Mouse (Mus musculus) liver, embryonic 14.5 days (tissue): ENCODE measurements around the gene Rufy3. TPM values are rescaled to one million over a fixed set of nuclear protein-coding genes. Genes with fewer than 3 reads are reported as not detected.
"Not testable (repeated sequence)": the region's sequence is repeated elsewhere in the genome, so short reads cannot be mapped to it uniquely, and the experiment has no call there.

Experiments used
- ATAC-seq: fragments of 200-750 bp; cut with Nextera tagmentation; 2 replicates; pipeline ENCODE4 v1.8.0; 2017; ENCODE audit warnings: moderate number of reproducible peaks, mild to moderate bottlenecking, moderate library complexity; ENCODE audit not compliant: insufficient read depth
- DNase-seq, 3 experiments: peaks; one replicate each; pipeline ENCODE4 v3.0.0-alpha.2; 2012 to 2013; ENCODE audit warnings: low read depth in 3 of 3, low spot score in 3 of 3
- H3K27ac ChIP-seq: fragments of 300-500 bp; sonication (generic); 2 replicates; pipeline ENCODE4 v1.5.1; 2014; ENCODE audit warnings: moderate library complexity, mild to moderate bottlenecking, control low read depth, inconsistent platforms
- H3K27me3 ChIP-seq: fragments of 300-500 bp; sonication (generic); 2 replicates; pipeline ENCODE4 v1.6.1; 2014; ENCODE audit warnings: mild to moderate bottlenecking, low read length, moderate library complexity; ENCODE audit not compliant: control insufficient read depth, insufficient read depth
- H3K36me3 ChIP-seq: fragments of 300-500 bp; sonication (generic); replicated peaks from 2 replicates; pipeline ENCODE4 v1.6.1; 2014; ENCODE audit warnings: low read depth; ENCODE audit not compliant: control insufficient read depth, insufficient read depth
- H3K4me1 ChIP-seq, 2 experiments: fragments of 200-500 bp in 1 of 2; fragments of 300-500 bp in 1 of 2; sonication (generic) in 1 of 2; replicated peaks; 2 replicates each; pipeline ENCODE4 v1.6.1; 2012 to 2014; ENCODE audit warnings: antibody characterized with exemption in 1 of 2, inconsistent platforms in 1 of 2, low read length in 1 of 2; ENCODE audit not compliant: control insufficient read depth in 2 of 2, insufficient read depth in 2 of 2
- H3K4me2 ChIP-seq: fragments of 300-500 bp; sonication (generic); 2 replicates; pipeline ENCODE4 v1.6.1; 2014; ENCODE audit warnings: low read depth, mild to moderate bottlenecking, control low read depth, moderate library complexity
- H3K4me3 ChIP-seq, 2 experiments: fragments of 200-500 bp in 1 of 2; fragments of 300-500 bp in 1 of 2; sonication (generic) in 1 of 2; 2 replicates each; pipeline ENCODE4 v1.5.1; 2012 to 2014; ENCODE audit warnings: low read depth in 2 of 2, low read length in 2 of 2, mild to moderate bottlenecking in 2 of 2, control low read depth in 1 of 2, inconsistent platforms in 1 of 2, moderate library complexity in 1 of 2; ENCODE audit not compliant: insufficient read depth in 1 of 2
- H3K9ac ChIP-seq: fragments of 300-500 bp; sonication (generic); replicated peaks from 2 replicates; pipeline ENCODE4 v1.6.1; 2014; ENCODE audit warnings: mild to moderate bottlenecking, control low read depth, moderate library complexity
- H3K9me3 ChIP-seq: fragments of 300-500 bp; sonication (generic); 2 replicates; pipeline ENCODE4 v1.6.1; 2016; ENCODE audit warnings: low read length, mixed read lengths; ENCODE audit not compliant: control insufficient read depth
- CTCF ChIP-seq: IDR thresholded peaks from 2 replicates; pipeline ENCODE4 v1.5.1; 2016; ENCODE audit warnings: antibody characterized with exemption, low read depth, control low read depth
- EP300 ChIP-seq: IDR thresholded peaks from 2 replicates; pipeline ENCODE4 v1.6.1; 2016; ENCODE audit warnings: antibody characterized with exemption, low read depth
- WGBS: fragments of 180-500 bp; shearing (Covaris S2); extraction: QIAGEN DNeasy Blood & Tissue Kit; methylation state at CpG from one replicate; pipeline ENCODE4 v1.1.7; 2014; ENCODE audit not compliant: insufficient replicate concordance; 5-methylcytosine and 5-hydroxymethylcytosine counted together
- polyA plus RNA-seq, 2 experiments: library from polyadenylated mRNA; depleted of rRNA in 1 of 2; stranded (reverse) in 1 of 2; unstranded in 1 of 2; fragments of >200 nt; fragmentation: Nextera tagmentation in 1 of 2; extraction: Ambion mirVana in 1 of 2; gene quantifications; 2 replicates each; pipeline versions ENCODE4 v1.2.1 to v1.2.3; 2012 to 2014

Gene Rufy3
- polyA plus RNA-seq, 2 experiments = 3.5 to 4.1 TPM

GRCm38 (mm10) chr5:88540845-88541244 lies 24.0 kb upstream of the Rufy3 start:
- no peaks in the 10 kb centered on the region for H3K36me3 ChIP-seq
- TF ChIP-seq CTCF (no peak), EP300 (no peak)
- no peak for DNase-seq

GRCm38 (mm10) chr5:88542651-88543282 lies 22.1 kb upstream of the Rufy3 start:
- H3K27me3 ChIP-seq = no peaks in the 10 kb centered on the region
- H3K36me3 ChIP-seq = no peaks in the 10 kb centered on the region
- TF ChIP-seq EP300 (no peak), CTCF (peak; percentile 54; the same call in 1 of the 2 replicates)
- H3K4me3 ChIP-seq = no peak overlapping the region
- no peak for DNase-seq
- no peak overlapping the region for H3K9ac ChIP-seq
- no peak for ATAC-seq
- no peak overlapping the region for H3K4me2 ChIP-seq
- H3K4me1 ChIP-seq = no peaks in the 10 kb centered on the region
- 44% methylated on average over 5 of the region's 5 CpGs for WGBS
- no peaks in the 10 kb centered on the region for H3K9me3 ChIP-seq
- H3K27ac ChIP-seq = no peak overlapping the region

More at GRCm38 (mm10) chr5:88540845-88541244, 24.0 kb upstream of the Rufy3 start:
- no peak overlapping the region for H3K9ac ChIP-seq
- H3K4me3 ChIP-seq = no peak overlapping the region
- H3K27me3 ChIP-seq = no peaks in the 10 kb centered on the region
- H3K4me1 ChIP-seq = no peaks in the 10 kb centered on the region
- no peak overlapping the region for H3K4me2 ChIP-seq
- H3K27ac ChIP-seq = no peak overlapping the region
- no peaks in the 10 kb centered on the region for H3K9me3 ChIP-seq
- no peak for ATAC-seq

- H3K9ac ChIP-seq, H3K27me3 ChIP-seq, H3K4me3 ChIP-seq, H3K4me2 ChIP-seq, H3K4me1 ChIP-seq, H3K27ac ChIP-seq, DNase-seq, ATAC-seq, H3K36me3 ChIP-seq, H3K9me3 ChIP-seq: not testable (repeated sequence)
- 59% methylated on average over 1 of the region's 1 CpGs for WGBS
These were observed 20.4 kb upstream of the Rufy3 start for GRCm38 (mm10) chr5:88544411-88544810.

GRCm38 (mm10) chr5:88545536-88545935 lies 19.3 kb upstream of the Rufy3 start:
- ATAC-seq (no peak), DNase-seq (no peak)
- Histone ChIP-seq H3K4me3 (no peak overlapping the region), H3K36me3 (no peaks in the 10 kb centered on the region), H3K9ac (no peak overlapping the region), H3K9me3 (no peaks in the 10 kb centered on the region), H3K27ac (no peak overlapping the region), H3K4me1 (no peaks in the 10 kb centered on the region), H3K4me2 (no peak overlapping the region), H3K27me3 (no peaks in the 10 kb centered on the region)
- 73% methylated on average over 7 of the region's 7 CpGs for WGBS
- TF ChIP-seq CTCF (no peak), EP300 (no peak)

- DNase-seq = no peak
- 1% methylated on average over 29 of the region's 29 CpGs for WGBS
- TF ChIP-seq EP300 (no peak), CTCF (no peak)
- peak; percentile 63 for ATAC-seq
- Histone ChIP-seq H3K36me3 (no peaks in the 10 kb centered on the region), H3K4me3 (peak overlapping the region; percentile 85 to 99), H3K27ac (peak overlapping the region; percentile 60), H3K27me3 (no peaks in the 10 kb centered on the region), H3K9ac (peak overlapping the region; percentile 70), H3K4me2 (peak overlapping the region; percentile 68), H3K4me1 (peaks cover 9 to 16% of the 10 kb centered on the region in 2 experiments), H3K9me3 (no peaks in the 10 kb centered on the region)
These were observed 11.4 kb upstream of the Rufy3 start for GRCm38 (mm10) chr5:88553271-88554085.
